Mouse (Mus musculus): ENCODE data around the gene Adh7.

Adh7 gene

DNA sequence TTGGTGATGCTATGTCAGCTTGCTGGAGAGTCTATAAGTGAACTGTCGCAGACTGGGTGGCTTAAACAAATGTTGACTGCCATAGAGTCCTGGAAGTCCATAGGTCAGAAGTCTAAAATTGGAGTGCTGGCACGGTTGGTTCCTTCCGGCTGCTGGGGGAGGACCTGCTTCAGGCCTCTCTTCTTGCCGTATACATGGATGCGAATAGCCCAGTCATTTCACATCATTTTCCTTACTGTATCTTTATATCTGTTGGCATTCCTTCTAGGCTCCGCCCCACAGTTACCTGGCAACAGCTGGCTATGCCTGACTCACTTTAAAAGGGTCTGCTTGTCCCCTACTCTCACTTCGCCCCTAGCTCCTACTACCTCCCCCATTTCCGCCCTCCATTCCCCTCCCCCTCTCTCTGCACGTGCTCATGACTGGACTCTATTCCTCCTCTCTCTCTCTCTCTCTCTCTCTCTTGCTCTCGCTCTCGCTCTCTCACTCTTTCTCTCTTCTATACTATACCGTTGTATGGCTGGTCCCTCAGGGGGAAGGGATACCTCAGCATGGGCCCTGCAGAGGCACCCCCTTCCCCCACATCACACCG, 6.9 kb downstream of the Adh7 start:
- DNase-seq (ENCODE audit: low spot score): no peak

GRCm38 (mm10) chr3:138225331-138225730, 7.8 kb downstream of the Adh7 start:
- no peak for DNase-seq (ENCODE audit: low spot score)

DNA sequence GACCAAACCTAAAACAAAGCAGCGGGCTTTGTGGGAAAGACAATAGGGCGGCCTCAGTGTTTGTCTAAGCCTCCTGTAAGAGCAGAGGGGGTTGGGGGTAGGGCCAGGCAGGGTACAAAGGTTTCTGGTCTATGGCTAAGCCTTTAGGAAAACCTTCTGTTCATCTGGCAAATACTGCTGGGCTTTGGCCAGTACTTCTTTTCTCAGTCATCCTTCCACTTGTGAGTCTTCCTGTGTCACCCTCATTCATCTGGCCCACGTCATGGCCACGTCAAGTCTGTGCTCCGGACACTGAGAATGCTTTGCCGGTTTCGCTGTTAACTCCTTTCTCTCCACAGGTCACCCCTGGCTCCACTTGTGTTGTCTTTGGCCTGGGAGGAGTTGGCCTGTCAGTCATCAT, 8.3 kb downstream of the Adh7 start:
- no peak for DNase-seq (ENCODE audit: low spot score)

- no peak for DNase-seq (ENCODE audit: low spot score)
These were observed 8.9 kb downstream of the Adh7 start for GRCm38 (mm10) chr3:138226476-138226875.

DNA sequence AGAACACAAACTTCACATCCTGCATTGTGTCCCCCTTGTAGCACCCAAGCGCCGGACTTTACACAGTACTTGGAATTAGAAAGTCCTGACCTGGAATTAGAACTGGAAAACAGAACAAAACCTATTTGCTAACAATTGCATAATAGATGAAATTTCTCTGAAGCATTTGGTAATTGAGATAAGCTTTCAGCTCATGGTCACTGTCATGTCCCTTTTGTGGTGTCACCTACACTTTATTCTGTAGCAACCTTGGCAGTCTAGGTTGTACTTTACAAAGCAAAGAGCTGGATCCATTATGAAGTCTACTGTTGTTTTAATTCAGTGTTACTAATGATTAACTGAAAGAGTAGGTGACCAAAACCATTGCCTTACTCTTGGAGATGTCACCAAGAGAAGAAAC, 9.5 kb downstream of the Adh7 start:
- DNase-seq (ENCODE audit: low spot score): no peak

- DNase-seq (ENCODE audit: low spot score): no peak
These were observed 10.2 kb downstream of the Adh7 start for GRCm38 (mm10) chr3:138227782-138228181.

GRCm38 (mm10) chr3:138229448-138229847, 11.9 kb downstream of the Adh7 start:
- DNase-seq (ENCODE audit: low spot score): no peak

DNA sequence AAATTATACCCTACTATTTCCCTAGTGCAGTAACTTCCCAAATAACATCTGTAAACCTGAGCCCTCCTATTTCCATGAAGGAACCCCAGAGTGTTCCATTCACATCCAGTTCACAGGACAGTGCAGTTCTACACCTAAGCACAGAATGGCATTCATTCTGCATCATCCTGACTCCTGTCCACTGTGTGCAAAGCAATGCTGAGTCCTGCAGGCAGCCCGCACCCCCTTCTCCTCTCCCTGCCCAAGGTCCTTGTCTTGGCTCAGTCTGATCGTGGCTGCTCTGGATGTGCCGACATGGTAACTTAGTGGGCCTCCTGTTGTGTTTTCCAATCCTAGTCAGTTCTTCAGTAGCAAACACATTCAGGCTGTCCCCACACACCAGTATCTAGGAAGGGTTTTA, 12.7 kb downstream of the Adh7 start:
- no peak for DNase-seq (ENCODE audit: low spot score)

GRCm38 (mm10) chr3:138231531-138231930, 14.0 kb downstream of the Adh7 start:
- no peak for DNase-seq (ENCODE audit: low spot score)

DNA sequence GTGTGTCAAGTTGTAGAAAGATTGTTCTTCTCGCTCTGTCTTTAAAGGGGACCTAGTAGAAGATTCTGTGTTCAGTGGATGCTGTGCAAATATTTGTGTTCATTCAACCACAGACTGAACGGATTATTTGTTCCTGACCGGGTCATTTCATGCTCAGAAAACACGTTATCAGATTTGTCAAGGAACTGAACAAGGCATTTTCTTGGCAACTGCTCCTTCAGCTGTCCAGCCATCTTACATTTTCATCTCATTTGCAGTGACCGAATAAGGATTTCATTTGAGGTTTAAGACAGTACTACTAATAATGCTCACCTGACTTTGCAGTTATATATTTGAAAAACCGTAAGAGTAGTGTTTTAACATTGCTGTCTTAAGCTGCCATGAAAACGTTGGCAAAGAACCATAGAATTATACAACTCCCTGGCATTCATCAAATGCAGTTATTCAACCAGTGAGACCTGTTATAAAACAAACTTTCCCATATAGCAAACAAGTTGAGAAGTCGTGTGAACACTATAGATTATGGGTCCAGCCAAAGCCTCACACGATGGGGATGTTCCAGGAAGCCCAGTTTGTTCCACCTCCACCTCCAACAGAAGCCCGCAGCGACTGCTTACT, 19.1 kb downstream of the Adh7 start:
- no peak for DNase-seq (ENCODE audit: low spot score)

DNA sequence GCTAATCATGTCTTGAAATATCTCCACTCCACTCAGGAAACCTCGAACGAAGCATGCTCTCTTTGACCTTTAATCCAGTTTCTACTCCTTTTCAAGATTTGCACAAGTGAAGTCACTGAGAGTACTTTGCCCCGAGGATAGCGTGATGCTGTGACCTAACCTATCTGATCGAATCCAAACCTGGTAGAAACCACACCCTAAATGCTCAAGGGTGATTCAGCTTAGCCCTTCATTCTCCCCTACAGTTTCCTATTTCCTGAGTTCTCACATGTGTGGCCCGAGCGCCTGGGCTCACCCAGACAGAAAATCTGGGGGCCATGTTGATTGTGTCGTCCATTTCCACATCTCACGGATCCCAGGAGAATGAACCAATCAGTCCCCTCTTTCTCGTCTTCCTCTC, 20.5 kb downstream of the Adh7 start:
- no peak for DNase-seq (ENCODE audit: low spot score)

DNA sequence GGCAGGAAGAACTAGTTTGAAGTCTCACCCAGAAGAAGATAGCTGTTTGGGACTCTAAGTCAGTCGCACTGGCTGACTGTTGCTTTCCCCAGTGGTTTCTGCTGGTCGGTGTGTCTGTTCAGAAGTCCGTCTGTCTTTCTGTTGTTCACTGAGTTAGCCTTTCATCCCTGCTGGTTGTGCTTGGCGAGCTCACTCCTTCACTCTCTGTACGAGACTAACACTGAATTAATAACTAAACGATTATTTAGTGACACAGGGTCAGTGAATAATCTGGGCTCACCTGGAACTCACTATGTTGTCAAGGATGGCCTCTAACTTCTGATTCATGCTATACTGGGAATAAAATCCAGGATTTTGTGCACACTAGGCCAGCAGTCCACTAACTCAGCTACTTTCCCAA, 21.9 kb downstream of the Adh7 start:
- DNase-seq (ENCODE audit: low spot score): no peak

DNA sequence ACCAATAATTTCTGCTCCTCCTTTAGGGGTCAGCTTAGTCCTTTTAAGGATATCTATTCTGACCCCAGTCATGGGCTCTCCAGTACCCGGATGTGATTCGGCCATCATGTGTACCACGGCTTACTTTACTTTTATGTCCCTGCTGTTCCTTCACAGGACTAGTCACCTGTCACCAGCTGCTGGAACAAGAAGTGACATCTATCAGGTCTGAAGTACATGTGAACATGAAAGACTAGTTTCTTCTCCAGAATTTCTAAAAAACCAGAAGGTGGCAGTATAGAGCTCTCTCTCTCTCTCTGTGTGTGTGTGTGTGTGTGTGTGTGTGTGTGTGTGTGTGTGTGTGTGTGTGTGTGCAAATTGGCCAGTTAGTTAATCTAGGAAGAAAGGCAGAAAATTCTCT, 22.9 kb downstream of the Adh7 start:
- DNase-seq (ENCODE audit: low spot score): no peak

- no peak for DNase-seq (ENCODE audit: low spot score)
These were observed 23.4 kb downstream of the Adh7 start for GRCm38 (mm10) chr3:138240942-138241341.

DNA sequence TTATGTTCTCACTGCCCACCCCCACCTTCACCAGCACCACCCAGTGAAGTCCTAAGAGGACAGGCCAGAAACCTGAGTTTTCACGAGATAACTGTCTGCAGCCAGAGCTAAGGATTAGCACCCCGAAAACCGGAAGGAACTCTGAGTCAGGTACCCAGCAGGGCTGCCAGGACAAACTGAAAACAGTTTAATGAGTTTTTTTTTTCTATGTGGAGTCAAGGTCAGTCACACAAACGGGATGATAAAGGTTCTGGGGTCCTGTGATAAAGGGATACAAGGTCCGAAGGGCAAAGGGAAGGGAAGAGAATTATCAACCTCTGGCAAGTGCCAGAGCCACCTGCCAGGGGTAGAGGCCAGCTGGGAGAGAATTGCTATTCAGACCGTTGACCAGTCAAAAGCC, 23.8 kb downstream of the Adh7 start:
- DNase-seq (ENCODE audit: low spot score): no peak

GRCm38 (mm10) chr3:138242021-138242726, 24.6 kb downstream of the Adh7 start:
- no peak for DNase-seq (ENCODE audit: low spot score)

DNA sequence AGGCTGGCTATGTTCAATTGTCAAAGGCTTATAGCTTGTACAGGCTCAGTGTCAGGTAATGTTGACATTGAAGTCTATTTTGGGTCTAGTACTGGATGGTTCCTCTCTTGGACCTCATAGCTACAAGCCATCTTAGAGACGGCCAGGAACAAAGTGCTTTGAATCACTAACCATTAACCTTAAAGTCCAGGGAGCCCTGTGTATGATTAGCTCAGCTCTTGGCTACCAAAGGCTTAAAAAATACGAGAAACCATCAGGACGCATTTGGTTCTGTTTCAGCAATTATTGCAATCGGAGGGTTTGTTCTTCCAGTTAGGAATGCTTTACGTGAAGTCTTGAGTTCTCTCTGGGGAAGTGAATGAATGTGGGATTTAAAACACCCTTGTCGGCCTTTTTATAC, 25.4 kb downstream of the Adh7 start:
- no peak for DNase-seq (ENCODE audit: low spot score)

- DNase-seq (ENCODE audit: low spot score): no peak
These were observed 26.8 kb downstream of the Adh7 start for GRCm38 (mm10) chr3:138244338-138244874.

DNA sequence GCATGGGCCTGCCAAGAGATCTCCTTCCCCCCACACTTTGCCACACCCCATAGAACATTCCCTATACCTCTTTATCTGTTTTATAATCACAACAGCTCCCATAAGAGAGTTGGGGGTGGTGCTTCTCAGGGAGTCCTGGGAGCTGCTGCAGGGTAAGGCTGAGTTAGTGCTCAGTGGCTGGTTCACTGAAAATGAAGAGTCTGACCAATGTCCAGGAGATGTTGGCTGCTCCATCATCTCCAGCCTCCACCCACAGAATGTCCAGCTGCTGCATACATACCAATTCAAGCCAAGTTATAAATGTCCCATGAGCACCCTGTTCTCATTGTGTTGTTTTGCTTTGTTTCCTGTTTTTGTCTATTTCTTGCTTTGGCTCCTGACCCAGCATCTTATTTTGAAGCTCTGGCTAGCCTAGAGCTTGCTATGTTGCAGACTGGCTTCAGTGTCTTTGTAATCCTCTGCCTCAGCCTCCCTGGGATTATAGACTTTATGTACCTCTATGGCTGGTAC, 29.0 kb downstream of the Adh7 start:
- DNase-seq (ENCODE audit: low spot score): no peak

DNA sequence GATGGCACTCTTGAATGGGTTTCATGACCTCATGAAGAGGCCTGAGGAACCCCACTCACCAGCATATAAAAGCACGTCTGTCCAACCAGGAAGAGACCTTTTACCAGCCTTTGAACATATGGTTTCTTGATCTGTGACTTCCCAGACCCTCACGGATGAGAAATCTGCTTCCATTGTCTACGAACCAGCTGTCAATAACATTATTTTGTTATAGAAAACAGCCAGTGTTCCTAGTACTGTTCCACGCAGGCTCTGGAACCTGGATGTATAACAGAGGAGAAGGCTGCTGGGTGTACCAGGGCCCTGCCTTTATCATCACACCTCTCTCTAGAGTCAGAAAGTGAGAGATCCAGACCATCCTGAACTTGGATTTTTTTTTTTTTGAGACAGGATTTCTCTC, 29.7 kb downstream of the Adh7 start:
- DNase-seq (ENCODE audit: low spot score): no peak

- DNase-seq (ENCODE audit: low spot score): no peak
These were observed 30.5 kb downstream of the Adh7 start for GRCm38 (mm10) chr3:138248011-138248410.

GRCm38 (mm10) chr3:138248746-138249145, 31.2 kb downstream of the Adh7 start:
- DNase-seq (ENCODE audit: low spot score): no peak

DNA sequence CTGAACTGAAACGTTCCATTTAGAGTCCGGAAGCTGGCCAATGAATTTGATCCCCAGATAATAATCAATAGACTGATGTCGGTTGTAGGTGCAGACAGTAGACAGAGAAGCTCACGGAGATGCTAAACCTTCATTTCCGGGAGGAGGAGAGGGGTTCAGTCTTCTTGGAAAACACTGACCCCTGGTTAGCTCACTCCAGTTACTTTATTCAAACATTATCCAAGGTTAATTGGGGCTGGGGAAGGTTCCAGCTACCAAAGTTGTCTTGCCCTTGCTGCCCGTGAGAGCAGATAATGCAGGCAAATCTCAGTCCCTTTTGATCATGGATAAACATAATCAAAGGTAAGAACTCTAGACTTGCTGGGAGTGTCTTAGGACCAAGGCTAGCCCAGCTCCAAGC, 33.6 kb downstream of the Adh7 start:
- no peak for DNase-seq (ENCODE audit: low spot score)
